Mouse (Mus musculus) heart, adult 8-10 months (tissue): ENCODE measurements around the gene Trio. TPM values are rescaled to one million over a fixed set of nuclear protein-coding genes. Genes with fewer than 3 reads are reported as not detected.
A peak's percentile ranks its signal among the peaks of the same experiment; 100 is the strongest.

Source experiments
- DNase-seq: peaks from one replicate; pipeline ENCODE4 v3.0.0; 2022; ENCODE audit warnings: low spot score
- total RNA-seq, 4 experiments: library from RNA; stranded (reverse); gene quantifications; 2 replicates each; pipeline ENCODE4 v1.2.4; 2022

Trio gene
- total RNA-seq, 4 experiments from 2014 or later: 35.3 to 42.6 (median 36.6) TPM

GRCm38 (mm10) chr15:28037651-28038050 is 12.0 kb upstream of the Trio start:
- DNase-seq: no peak

DNA sequence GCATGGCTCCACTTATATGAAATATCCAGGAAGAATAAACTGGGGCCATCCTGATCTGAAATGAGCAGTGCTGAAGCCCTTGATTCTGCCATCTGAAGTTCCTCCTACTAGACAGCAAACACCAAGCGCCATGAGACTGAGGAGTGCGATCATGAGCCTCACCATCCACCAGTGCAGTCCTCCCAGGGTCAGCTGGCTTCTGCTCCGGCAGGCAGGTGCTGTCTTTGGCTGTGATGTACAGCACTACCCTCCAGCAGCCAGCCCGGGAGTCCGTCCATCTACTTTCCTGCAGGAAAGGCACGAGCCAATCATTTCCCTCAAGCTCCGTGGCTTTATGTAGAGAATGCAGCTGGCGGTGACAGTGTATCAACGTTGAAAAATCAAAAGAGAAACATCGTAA is 10.0 kb upstream of the Trio start:
- DNase-seq: no peak

DNA sequence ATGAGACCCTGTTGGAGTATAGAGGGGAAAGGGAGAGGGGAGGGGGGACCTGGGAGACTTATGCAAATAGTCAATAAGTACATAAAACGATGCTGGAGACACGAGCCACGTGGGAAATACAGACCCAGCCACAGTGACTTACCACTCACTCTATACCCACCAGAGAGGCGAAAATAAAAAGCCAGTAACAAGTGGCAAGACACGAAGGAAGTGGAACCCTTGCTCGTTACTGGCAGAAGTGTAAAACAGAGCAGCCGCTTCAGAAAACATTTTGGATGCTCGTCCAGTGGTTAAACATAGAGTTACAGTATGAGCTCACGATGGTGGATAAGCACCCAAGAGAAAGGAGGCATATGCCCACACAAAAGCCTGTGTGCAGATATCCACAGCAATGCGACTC is 9.0 kb upstream of the Trio start:
- DNase-seq: no peak

GRCm38 (mm10) chr15:28029371-28029770 is 3.7 kb upstream of the Trio start:
- no peak for DNase-seq

DNA sequence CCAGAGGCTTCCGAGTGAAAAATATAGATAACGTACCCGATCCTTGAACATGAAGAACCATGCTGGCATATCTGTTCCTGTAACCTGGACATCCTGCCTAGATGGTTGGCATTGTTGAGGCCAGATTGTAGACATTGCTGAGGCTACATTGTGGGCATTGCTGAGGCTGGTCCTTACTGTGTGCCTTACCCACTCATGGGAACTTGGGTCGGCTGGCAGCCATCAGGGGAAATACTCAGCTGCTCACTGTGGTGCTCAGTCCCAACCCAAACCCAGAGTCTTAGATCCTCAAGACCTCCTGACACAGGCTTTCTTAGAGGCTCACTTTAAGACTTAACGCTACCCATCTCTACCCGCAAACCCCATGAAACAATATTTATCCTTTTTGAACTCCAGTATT is 2.9 kb upstream of the Trio start:
- DNase-seq: no peak

DNA sequence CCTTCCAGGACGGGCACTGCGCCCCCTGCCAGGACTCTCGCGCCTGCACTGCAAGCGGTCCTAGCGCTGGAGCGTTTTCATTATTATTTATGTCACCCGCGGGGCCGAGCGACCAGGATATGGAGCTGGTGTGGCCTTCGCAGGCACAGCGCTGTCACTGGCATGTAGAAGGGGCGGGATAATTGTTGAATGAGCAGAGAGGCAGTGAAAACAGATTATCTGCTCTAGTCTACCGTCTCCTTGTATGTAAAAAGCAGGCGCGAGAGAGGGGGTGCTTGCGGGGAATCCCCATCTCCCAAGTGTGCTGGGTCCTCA is 476 bp upstream of the Trio start:
- DNase-seq: no peak

- peak; percentile 38 for DNase-seq
These were observed 696 bp downstream of the Trio start for GRCm38 (mm10) chr15:28024965-28025338.

GRCm38 (mm10) chr15:28024031-28024964 is 1.4 kb downstream of the Trio start:
- peak; percentile 71 for DNase-seq

DNA sequence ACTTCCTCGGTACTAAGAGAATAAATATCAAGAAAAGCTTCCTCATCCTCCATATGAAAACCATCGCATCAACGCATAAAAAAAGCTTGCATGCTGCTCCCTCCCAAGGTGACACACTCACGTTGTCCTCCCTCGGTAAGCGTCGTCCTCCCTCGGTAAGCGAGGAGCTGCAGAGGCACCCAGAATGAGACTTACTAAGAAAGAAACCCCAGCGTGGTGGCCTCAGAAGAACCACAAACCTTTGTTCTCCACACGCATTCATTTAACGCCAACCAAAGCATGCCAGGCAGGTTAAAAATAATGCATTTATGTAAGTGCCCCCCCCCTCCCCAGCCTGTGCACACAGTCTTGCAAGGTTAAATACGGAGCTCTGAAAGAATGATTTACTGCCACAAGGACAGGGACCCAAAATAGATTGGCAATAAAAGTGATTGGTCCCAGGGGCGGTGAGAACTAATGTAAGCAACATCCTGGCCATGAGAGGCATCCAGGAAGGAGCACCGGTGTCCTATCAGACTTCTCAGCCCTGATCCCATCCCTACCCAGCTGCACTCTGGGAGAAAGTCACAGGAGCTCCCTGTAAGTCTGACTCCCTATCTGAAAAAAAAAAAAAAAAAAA is 3.9 kb downstream of the Trio start:
- no peak for DNase-seq

- no peak for DNase-seq
These were observed 6.1 kb downstream of the Trio start for GRCm38 (mm10) chr15:28019393-28020070.

DNA sequence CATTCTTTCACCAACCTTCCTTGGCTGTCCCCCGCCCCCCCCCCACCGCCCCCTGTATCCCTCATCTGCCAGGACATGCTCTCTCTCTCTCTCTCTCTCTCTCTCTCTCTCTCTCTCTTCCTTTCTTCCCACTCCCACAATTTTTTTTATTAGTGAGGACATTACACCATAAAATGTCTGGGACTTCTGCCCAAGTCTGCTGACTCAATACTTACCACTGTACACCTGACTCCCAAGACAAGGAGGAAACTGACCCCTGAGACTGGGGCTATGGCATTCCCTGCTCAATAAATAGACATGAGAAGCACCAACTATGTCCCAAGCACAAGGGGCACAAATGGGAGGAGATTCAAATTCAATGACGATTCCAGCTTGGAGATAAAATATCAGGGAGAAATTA is 18.1 kb downstream of the Trio start:
- DNase-seq: no peak

DNA sequence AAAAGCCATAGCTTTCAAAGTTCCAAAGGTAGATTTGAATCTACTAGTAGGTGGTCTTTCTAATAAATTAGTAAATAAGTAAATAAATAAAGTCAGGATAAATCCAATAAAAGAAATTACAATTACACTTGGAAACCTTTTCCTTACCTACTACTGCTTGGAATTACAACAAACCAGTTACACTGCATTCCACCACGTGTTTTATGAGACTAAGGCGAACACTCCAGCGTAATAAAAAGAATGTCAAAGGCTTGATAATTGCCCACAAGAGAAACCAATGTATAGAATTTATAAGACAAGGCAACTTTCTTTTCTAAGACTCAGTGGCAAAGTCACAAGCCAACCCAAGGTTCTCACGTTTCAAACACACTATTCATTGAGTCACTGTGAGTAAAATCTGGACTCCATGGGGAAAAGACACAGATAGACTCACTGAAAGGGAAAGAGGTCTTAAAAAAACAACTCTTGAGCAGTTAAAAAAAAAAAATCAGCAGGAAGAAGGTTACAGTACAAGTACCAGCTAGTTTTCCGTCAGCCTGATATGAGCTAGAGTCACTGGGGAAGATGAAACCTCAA is 21.4 kb downstream of the Trio start:
- no peak for DNase-seq

DNA sequence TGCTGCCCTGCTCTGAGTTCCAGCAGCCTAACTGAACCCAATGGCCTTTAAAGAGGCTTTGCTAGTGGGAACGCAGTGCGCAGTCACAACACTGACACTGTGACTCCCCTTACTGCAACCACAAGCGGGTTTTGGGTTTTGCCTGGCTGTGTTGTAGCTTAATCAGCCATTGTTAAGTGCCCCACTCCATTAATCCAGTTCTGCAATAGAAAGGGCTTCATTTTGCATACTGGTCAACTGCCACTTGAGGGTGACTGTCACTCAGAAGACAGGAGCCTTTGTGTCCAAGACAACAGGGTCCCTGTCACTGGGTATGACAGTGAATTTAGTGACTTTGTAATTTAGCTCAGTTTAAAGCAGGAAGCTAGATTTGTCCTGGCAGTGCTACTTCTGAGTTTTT is 23.1 kb downstream of the Trio start:
- DNase-seq: no peak

DNA sequence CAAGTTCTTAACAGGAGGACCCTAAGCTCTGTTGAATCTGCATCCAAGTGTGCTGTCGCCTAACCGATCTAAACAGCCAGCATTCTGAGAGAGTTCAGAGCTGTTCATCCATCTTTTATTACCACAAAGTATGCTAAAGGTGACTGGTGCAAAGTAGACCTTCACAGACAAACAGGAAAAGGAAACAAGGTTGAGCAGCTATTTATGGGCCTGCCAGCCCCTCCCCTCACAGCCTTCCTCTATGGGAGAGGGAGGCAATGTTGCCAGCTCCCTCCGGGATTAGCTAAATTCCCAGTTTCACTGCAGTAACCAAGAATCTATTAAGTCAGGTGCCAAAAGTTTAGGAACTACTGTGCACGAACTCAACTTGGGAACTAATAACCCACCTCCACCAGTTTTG is 24.3 kb downstream of the Trio start:
- DNase-seq: peak; percentile 50

- no peak for DNase-seq
These were observed 26.9 kb downstream of the Trio start for GRCm38 (mm10) chr15:27998621-27999359.

GRCm38 (mm10) chr15:27997917-27998316 is 27.7 kb downstream of the Trio start:
- no peak for DNase-seq

DNA sequence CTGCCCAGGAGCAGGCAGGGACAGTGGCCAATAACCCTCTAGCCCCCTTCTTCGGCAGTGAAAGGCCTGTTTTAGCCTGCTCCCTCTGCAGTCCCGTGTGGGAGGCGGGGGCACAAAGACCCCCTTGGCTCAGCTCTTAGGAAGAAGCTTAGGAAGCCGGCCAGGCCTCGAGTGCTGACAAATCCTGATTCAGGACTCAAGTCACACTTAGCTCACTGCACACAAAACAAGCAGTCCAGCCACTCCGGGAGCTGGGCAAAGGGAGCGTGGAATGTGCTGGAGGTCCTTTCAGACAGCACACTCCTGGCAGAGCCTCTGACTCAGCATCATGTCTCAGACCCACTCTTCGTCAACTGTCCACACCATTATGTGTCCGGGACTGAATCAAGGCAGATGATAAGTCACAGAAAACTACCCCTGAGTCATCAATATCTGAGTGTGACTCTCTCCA is 28.2 kb downstream of the Trio start:
- peak; percentile 41 for DNase-seq

DNA sequence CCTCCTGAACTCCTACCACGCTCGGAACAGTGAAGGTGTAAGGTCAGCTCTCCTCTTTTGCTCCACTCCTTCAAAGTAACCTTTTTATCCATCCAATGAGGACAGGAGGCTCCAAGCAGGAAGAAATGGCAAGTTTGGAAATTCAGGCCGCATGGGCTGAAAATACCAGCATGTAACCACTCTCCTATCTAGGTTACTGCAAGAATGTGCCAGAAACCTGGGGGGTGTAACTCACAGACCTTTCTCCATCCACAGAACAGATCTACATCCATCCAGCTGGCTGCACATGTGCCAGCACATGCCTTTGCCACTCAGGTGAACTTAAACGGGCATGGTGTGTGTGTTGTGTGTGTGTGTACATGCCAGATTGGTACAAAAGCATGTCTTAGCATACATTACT is 28.9 kb downstream of the Trio start:
- no peak for DNase-seq

DNA sequence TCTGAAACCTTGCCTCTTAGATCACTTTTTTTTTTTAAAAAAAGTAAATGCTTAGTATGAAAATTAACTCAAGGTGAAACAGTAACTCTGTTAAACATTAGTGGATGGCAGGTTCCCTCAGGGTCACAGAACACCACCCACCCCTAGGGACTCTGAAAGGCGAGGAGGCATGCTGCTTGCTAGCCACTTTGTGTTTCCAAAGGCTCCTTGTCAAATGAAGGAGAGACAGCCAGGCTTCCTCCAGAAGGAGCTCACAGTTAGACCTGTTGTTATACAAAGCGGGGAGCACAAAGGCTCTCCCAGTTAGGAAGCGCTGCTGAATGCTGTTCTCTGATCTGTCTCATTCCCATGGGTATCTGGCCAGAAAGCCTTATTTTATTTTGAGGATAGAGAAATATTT is 30.2 kb downstream of the Trio start:
- no peak for DNase-seq

GRCm38 (mm10) chr15:27994870-27995269 is 30.8 kb downstream of the Trio start:
- DNase-seq: no peak

- no peak for DNase-seq
These were observed 32.1 kb downstream of the Trio start for GRCm38 (mm10) chr15:27993528-27993927.

- DNase-seq: no peak
These were observed 33.1 kb downstream of the Trio start for GRCm38 (mm10) chr15:27992596-27992995.
